Mouse (Mus musculus): ENCODE measurements around the gene Apba2.

Gene Apba2

DNA sequence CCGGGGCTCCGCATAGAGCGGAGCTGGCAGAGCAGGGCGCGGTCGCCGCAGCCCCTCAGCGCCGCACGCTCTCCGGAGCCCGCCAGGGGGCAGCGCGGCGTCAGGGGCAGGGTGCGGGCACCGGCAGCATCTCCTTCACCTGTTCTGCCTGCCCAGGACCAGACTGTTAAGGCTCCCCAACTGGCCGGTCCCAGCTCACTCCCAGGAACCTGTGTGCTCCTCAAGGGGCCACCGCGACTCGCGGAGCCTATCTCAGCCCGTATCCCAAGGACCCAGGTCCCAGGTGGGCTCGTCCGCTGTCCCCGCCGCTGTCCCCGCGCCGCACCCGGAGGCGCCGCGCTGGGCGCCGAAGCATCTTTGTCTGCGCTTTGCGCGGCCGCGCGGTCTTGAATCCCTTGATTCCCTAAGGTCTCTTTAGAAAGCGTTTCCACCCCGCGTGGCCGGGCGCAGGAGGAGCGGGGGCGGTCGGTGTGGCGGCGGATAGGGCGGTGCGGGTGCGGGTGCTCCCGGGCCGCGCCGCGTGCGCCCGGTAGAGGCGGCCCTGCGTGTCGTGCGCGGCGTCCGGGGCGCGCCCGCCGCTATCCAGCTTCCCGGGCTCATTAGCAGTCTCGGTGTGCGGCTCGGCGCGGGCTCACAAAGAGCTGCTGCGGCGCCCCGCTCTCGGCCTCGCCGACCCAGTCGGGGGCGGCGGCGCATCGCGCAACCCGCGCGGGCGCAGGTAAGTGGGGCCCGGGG is at the start of gene Apba2:
Apba2 (plus strand) TSS at position 171 of the 735 bp plus-strand sequence.
- no peak for DNase-seq (ENCODE audit: low read depth)

DNA sequence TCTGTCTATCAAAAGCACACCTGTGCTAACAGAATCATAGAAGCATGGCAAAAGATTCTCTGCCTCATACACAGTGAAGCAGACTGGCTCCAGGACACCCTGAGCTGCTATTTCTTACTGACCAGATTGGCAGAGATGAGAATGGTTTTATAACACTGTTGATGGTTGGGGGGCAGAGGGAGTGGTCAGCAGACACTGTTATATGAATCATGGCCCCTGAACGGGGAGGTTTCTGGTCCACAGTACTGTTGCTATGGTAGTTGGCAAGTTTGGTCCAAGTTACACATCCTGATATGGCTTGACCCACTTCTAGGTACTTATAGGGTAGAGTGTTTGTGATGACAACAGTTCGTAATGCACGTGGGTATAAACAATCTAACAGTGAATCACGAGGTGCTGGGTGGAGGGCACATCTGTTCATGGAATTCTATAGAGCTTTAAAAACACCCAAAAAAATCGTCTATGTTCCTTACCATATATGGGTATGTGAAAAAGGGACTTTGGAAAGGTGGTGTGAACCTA is 49.6 kb upstream of the Apba2 start:
- no peak for DNase-seq (ENCODE audit: low read depth)

- no peak for DNase-seq (ENCODE audit: low read depth)
Observed at GRCm38 (mm10) chr7:64452471-64453222, 48.9 kb upstream of the Apba2 start.

GRCm38 (mm10) chr7:64456176-64456575 is 45.3 kb upstream of the Apba2 start:
- DNase-seq (ENCODE audit: low read depth): no peak

DNA sequence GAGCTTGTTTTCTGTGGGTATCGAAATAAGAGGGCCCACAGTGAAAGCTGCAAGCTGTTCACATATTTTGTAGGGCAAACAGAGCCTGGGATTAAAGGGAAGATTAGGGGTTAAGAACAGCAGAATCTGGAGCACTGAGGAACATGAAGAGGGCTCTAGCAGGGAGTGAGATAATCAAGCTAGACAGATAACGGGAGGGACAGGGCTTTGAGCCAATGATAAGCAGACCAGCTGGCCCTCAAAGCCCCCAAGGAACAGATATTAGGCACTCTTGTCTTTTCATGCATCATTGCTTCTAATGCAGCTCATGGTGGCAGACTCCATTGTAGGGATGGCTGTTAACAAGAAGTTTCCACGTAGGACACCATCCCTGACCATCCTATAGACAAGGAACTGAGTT is 44.8 kb upstream of the Apba2 start:
- no peak for DNase-seq (ENCODE audit: low read depth)

GRCm38 (mm10) chr7:64457811-64458210 is 43.7 kb upstream of the Apba2 start:
- no peak for DNase-seq (ENCODE audit: low read depth)

- peak; percentile 13 for DNase-seq (ENCODE audit: low read depth)
Observed at GRCm38 (mm10) chr7:64497438-64497837, 4.1 kb upstream of the Apba2 start.

- no peak for DNase-seq (ENCODE audit: low read depth)
Observed at GRCm38 (mm10) chr7:64502271-64503180, 1.0 kb downstream of the Apba2 start.

- no peak for DNase-seq (ENCODE audit: low read depth)
Observed at GRCm38 (mm10) chr7:64503641-64504040, 2.1 kb downstream of the Apba2 start.

DNA sequence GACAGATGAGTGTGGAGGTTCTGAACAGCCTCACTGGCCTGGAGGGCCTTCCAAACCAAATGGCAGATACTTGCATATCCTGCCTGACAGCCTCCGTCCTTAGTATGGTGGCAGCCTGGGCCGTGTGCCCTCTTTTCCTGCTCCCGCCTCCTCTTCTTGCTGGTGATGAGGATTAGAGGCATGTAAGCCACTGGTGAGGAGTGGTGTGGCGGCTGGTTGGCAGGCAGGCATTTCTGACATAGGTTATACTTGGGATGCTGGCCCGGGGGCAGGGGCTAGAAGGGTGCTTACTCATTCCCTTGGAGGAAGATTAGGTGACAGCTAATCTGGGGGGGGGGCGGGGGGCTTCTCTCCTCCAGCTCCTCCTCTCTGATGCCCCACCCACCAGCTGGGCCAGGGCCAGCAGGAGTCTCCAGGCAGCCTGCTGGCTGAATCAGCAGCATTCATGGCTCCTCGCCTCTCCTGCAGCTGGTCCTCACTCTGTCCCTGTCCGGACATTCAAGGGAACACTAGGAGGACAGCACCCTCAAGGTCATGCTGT is 3.3 kb downstream of the Apba2 start:
- DNase-seq (ENCODE audit: low read depth): peak; percentile 8

GRCm38 (mm10) chr7:64505571-64505970 is 4.1 kb downstream of the Apba2 start:
- DNase-seq (ENCODE audit: low read depth): no peak

- no peak for DNase-seq (ENCODE audit: low read depth)
Observed at GRCm38 (mm10) chr7:64508826-64509225, 7.3 kb downstream of the Apba2 start.

- no peak for DNase-seq (ENCODE audit: low read depth)
Observed at GRCm38 (mm10) chr7:64509911-64510310, 8.4 kb downstream of the Apba2 start.

GRCm38 (mm10) chr7:64510526-64511210 is 9.2 kb downstream of the Apba2 start:
- no peak for DNase-seq (ENCODE audit: low read depth)

DNA sequence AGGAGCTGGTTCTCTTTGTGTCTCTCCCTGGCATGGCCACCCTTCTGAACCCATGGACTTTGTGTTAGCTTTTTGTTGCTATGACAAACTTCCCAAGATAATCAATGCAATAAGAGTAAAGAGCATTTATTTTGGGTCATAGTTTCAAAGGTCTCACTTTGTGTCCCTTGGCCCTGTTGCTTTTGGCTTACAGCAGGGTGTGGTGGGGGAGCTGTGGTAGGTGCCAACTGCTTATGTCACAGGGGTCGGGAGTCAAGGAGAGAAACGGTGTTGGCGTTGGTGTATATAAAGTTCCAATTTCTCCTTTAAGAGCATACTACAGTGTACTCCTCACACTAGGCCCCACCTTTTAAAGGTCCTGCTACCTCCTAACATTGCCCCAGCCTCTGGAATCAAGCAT is 12.1 kb downstream of the Apba2 start:
- DNase-seq (ENCODE audit: low read depth): no peak

- no peak for DNase-seq (ENCODE audit: low read depth)
Observed at GRCm38 (mm10) chr7:64515280-64515679, 13.8 kb downstream of the Apba2 start.

DNA sequence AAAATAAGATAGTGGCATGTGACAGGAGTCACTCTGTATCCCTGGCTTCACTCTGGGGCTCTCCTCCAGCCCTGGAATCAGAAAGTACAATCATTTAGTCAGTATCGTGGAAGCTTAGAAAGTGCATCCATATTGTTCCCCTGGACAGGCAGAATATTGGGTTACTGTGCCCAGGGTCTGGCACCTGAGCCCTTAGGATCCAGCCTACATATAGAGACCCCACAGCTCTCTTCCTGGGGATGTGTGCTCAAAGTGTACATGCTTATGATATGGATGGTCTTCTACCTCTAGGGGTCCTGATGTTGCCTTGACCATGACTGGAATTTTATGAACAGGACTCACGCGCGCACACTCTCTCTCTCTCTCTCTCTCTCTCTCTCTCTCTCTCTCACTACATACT is 14.4 kb downstream of the Apba2 start:
- DNase-seq (ENCODE audit: low read depth): no peak

- DNase-seq (ENCODE audit: low read depth): no peak
Observed at GRCm38 (mm10) chr7:64519091-64519490, 17.6 kb downstream of the Apba2 start.

DNA sequence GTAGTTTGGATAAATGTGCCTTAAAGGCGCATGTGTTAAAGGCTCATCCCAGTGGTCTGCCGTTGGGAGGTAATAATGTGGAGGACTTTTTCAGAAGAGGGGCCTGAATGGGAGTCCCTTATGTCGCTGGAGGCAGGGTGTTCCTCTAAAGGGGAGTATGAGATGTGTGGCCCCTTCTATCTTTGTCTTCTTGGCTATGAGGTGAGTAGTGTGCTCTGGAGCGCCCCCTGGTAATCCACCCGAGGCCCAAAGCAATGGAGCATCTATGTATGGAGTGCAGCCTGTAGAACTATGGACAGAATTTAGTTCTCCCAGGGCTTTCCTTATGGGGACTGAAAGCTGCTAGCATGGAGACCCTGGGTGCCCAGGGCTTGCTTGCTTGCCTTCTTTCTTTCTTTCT is 18.0 kb downstream of the Apba2 start:
- no peak for DNase-seq (ENCODE audit: low read depth)

DNA sequence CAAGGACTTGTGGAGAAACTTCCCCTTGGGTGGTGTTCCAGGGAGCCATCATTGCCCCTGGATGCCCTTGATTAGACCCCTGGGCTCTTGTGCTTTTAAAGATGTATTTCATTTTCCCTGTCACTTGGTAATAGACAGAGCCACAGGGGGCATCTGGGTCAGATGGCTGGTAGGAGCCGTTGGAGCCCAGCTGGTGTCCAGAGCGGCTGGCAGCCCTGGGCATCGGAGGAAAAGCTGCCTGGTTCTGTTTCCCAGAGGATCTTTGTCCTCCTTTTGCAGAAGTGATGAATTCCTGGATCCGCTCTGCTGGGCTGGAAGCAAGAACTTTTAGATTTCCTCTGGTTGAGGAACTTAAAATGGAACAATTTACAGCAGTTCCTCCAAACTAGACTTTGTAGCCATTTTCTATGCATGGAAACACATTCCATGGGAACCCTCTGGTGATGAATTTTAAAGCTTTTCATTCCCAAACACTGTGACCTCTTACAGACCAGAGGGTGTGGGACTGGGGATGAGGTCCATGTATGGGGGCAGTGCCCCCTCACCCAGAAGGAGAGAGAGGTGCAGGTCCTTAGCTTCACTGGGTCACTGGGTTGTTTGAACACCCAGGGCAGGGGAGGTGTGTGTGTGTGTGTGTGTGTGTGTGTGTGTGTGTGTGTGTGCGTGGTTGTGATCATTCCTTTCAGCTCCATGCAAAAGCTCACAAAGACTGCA is 20.3 kb downstream of the Apba2 start:
- DNase-seq (ENCODE audit: low read depth): no peak

GRCm38 (mm10) chr7:64522409-64522730 is 20.9 kb downstream of the Apba2 start:
- DNase-seq (ENCODE audit: low read depth): no peak
